Mouse (Mus musculus): ENCODE measurements around the gene Cdk17.

DNA sequence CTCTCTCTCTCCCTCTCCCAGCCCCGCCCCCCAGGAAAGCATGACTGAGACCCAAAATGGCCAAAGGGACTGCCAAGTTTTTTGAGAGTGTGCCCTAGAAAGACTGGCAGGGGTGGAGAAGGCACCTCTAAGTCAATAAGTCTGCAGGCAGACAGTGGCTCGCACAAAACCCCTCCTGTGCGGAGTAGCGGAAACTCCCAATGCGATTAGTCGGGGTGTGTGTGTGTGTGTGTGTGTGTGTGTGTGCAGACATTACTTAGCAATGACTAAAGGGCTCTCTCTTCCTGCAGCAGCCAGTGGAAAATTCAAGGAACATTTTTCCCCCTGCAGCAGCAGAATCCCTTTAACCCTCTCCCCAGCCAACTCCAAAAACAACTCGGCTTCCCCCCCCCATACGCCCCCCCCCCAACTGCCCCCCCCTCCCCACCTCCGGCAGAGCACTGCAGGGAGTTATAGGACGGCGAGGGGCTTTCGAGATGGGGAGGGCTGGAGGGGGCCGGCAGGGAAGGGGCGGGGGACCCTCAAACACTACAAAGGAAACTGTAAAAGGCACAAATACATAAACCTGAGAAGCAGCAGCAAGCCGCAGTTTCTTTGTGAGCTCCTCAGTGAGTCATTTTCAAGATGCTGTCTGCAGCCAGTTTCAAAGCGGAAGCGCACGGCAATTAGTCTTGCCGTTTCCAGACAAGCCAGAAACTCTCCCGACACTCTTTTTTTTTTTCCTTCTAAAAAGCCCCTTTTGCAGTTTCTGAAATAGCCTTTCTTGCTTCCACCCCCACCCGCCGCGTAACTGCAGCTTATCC, 148.7 kb downstream of the Cdk17 start:
- TF ChIP-seq CTCF (IDR thresholded peaks at IDR 0.05; ENCODE audit: control insufficient read depth, insufficient read depth, insufficient replicate concordance, low read depth, low read length): no peak
- TF ChIP-seq POLR2A (IDR thresholded peaks at IDR 0.05; ENCODE audit: control insufficient read depth, low read depth, low read length): no peak
